Mouse (Mus musculus): ENCODE measurements around the gene Vmn2r59. TPM values are rescaled to one million over a fixed set of nuclear protein-coding genes. Genes with fewer than 3 reads are reported as not detected.

Vmn2r59 gene
- not detected for total RNA-seq (2023)

DNA sequence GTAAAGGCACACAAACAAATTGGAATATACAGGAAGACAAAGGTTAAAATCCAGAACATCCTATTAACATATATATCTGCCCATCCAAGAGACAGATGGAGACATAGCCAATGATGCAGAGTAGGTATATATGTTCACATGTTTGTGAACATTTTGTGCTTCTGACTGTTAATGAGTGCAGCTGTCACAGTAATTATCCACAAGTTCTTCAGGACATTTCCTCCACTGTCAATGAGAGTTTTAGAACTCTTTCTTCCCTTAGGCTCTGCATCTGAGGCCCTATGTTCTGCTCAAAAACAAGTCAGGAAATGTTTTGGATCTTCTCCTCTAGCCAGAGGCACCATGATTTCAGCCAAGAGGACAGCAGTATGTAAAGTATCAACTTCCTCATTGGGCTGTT is at the start of gene Vmn2r59:
Vmn2r59 (minus strand) TSS at position 101 of the 400 bp plus-strand sequence.

GRCm38 (mm10) chr7:42107470-42107869 is 48.6 kb upstream of the Vmn2r59 start, which contains the start of gene Vmn2r60:
TSS of gene Vmn2r60 (plus strand) at chr7:42107770.

Other genes starting within 250 kb of the Vmn2r59 start
- gene Vmn2r58, start 186.3 kb downstream of the Vmn2r59 start, total RNA-seq (2023): not detected
- gene Vmn2r60, start 48.7 kb upstream of the Vmn2r59 start, total RNA-seq (2023): not detected
- not detected for gene Vmn2r61, start 201.0 kb upstream of the Vmn2r59 start, total RNA-seq (2023)